Mouse (Mus musculus) heart, postnatal 0 days (tissue): Measurements from ENCODE around the gene Spns2. TPM values are rescaled to one million over a fixed set of nuclear protein-coding genes. Genes with fewer than 3 reads are reported as not detected.

ENCODE experiments used
- ATAC-seq: fragments of 200-750 bp; cut with Nextera tagmentation; 2 replicates; pipeline ENCODE4 v1.8.0; 2017; ENCODE audit warnings: low read depth, moderate number of reproducible peaks, moderate library complexity; ENCODE audit not compliant: insufficient read depth
- DNase-seq: peaks from one replicate; pipeline ENCODE4 v3.0.0-alpha.2; 2016; ENCODE audit warnings: low spot score
- H3K27ac ChIP-seq: fragments of 300-500 bp; sonication (generic); 2 replicates; pipeline ENCODE4 v1.5.1; 2014; ENCODE audit warnings: low read depth, mild to moderate bottlenecking
- H3K27me3 ChIP-seq: fragments of 300-500 bp; sonication (generic); 2 replicates; pipeline ENCODE4 v1.6.1; 2014; ENCODE audit warnings: low read length, mixed read lengths; ENCODE audit not compliant: control insufficient read depth, insufficient read depth
- H3K36me3 ChIP-seq: fragments of 300-500 bp; sonication (generic); replicated peaks from 2 replicates; pipeline ENCODE4 v1.6.1; 2014; ENCODE audit warnings: low read length, mixed read lengths; ENCODE audit not compliant: control insufficient read depth, insufficient read depth
- H3K4me1 ChIP-seq: fragments of 300-500 bp; sonication (generic); 2 replicates; pipeline ENCODE4 v1.6.1; 2014; ENCODE audit warnings: antibody characterized with exemption; ENCODE audit not compliant: control insufficient read depth, insufficient read depth
- H3K4me2 ChIP-seq: fragments of 300-500 bp; sonication (generic); 2 replicates; pipeline ENCODE4 v1.6.1; 2014; ENCODE audit warnings: low read depth, mild to moderate bottlenecking, low read length, moderate library complexity
- H3K4me3 ChIP-seq: fragments of 300-500 bp; sonication (generic); 2 replicates; pipeline ENCODE4 v1.5.1; 2014; ENCODE audit warnings: low read depth, low read length
- H3K9ac ChIP-seq: fragments of 300-500 bp; sonication (generic); replicated peaks from 2 replicates; pipeline ENCODE4 v1.6.1; 2014; ENCODE audit warnings: low read depth, low read length, mixed read lengths
- H3K9me3 ChIP-seq: fragments of 300-500 bp; sonication (generic); replicated peaks from 2 replicates; pipeline ENCODE4 v1.6.1; 2016; ENCODE audit warnings: low read length; ENCODE audit not compliant: control insufficient read depth
- CTCF ChIP-seq: IDR thresholded peaks from 2 replicates; pipeline ENCODE4 v1.5.1; 2016; ENCODE audit warnings: antibody characterized with exemption, control low read depth, low read depth
- EP300 ChIP-seq: IDR thresholded peaks from 2 replicates; pipeline ENCODE4 v1.6.1; 2016; ENCODE audit warnings: antibody characterized with exemption, low read depth
- WGBS: fragments of 180-500 bp; shearing (Covaris S2); extraction: QIAGEN DNeasy Blood & Tissue Kit; methylation state at CpG from one replicate; pipeline ENCODE4 v1.1.7; 2014; 5-methylcytosine and 5-hydroxymethylcytosine counted together
- polyA plus RNA-seq: library from polyadenylated mRNA; unstranded; fragments of >200 nt; fragmentation: Nextera tagmentation; extraction: Ambion mirVana; gene quantifications from 2 replicates; pipeline ENCODE4 v1.2.1, GENCODE M21; 2015
- total RNA-seq: library from RNA; depleted of rRNA; stranded (reverse); fragments of >200 nt; gene quantifications from 2 replicates; pipeline ENCODE4 v1.2.3, GENCODE M21; 2014; ENCODE audit warnings: low replicate concordance

Gene Spns2
- total and polyA plus RNA-seq, 2 experiments from 2014 or later: 2.9 to 44.2 TPM

- whole genome bisulfite sequencing: 61% methylated on average over 5 of the region's 5 CpGs
- ATAC-seq (no peak), DNase-seq (no peak)
- no peak for TF ChIP-seq CTCF
- Histone ChIP-seq H3K9me3 (no peaks in the 10 kb centered on the region), H3K4me3 (no peak overlapping the region), H3K4me1 (0 out of 2 replicates have a peak, but pooled peaks cover 8% of the 10 kb centered on the region), H3K27ac (no peak overlapping the region), H3K36me3 (no peaks in the 10 kb centered on the region), H3K4me2 (no peak overlapping the region), H3K27me3 (no peaks in the 10 kb centered on the region), H3K9ac (no peak overlapping the region)
Measured at GRCm38 (mm10) chr11:72521598-72522541, 32.2 kb upstream of the Spns2 start.

GRCm38 (mm10) chr11:72519895-72520294 lies 30.2 kb upstream of the Spns2 start:
- Histone ChIP-seq H3K9ac (no peak overlapping the region), H3K4me2 (no peak overlapping the region), H3K4me1 (0 out of 2 replicates have a peak, but pooled peaks cover 8% of the 10 kb centered on the region), H3K9me3 (no peaks in the 10 kb centered on the region), H3K27ac (no peak overlapping the region; the same call in 1 of the 2 replicates), H3K27me3 (no peaks in the 10 kb centered on the region), H3K36me3 (no peaks in the 10 kb centered on the region), H3K4me3 (no peak overlapping the region)
- TF ChIP-seq CTCF: no peak
- no peak for TF ChIP-seq EP300
- ATAC-seq (no peak), DNase-seq (no peak)
- WGBS: 47% methylated on average over 3 of the region's 3 CpGs

DNA sequence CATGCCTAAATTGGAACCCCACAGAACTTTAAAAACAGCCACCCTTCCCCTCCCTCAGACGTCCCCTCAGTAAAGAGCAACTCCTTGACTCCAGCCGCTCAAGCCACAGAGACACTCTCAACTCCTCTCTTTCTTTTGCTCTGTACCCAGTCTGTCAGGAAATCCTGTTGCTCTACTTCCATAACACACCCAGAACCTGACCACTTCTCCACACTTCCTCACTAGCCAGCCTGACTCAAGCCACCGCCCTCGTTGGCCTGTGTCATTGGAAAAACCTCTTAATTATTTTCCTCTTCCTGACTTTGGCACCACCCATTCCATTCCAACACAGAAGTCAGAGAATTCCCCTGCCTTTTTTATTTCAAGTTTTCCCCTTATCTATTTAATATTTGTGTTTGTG lies 29.5 kb upstream of the Spns2 start:
- DNase-seq: no peak
- no peak for ATAC-seq

DNA sequence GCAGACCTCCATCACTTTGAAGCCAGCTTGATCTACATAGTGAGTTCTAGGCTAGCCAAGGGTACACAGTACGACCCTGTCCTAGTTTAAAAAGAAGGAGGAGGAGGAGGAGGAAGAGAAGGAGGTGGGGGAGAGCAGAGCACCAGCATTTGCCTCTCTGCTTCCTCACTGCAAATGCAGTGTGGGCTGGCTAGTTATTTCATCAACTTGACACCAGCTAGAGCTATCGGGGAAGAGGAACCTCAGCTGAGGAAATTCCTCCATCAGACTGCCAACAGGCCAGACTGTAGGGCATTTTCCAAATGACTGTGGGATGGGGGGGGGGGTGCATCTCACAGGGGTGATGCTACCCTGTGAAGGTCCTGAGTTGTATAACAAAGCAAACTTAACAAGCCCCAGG lies 28.7 kb upstream of the Spns2 start:
- 47% methylated on average over 2 of the region's 2 CpGs for WGBS
- DNase-seq (no peak), ATAC-seq (no peak)
- Histone ChIP-seq H3K4me1 (0 out of 2 replicates have a peak, but pooled peaks cover 8% of the 10 kb centered on the region), H3K27ac (no peak overlapping the region), H3K9ac (no peak overlapping the region), H3K27me3 (no peaks in the 10 kb centered on the region), H3K4me2 (no peak overlapping the region), H3K9me3 (no peaks in the 10 kb centered on the region), H3K36me3 (no peaks in the 10 kb centered on the region), H3K4me3 (no peak overlapping the region)
- no peak for TF ChIP-seq EP300
- no peak for TF ChIP-seq CTCF

More for the DNA sequence above, 29.5 kb upstream of the Spns2 start:
- Histone ChIP-seq H3K36me3 (no peaks in the 10 kb centered on the region), H3K9me3 (no peaks in the 10 kb centered on the region), H3K4me2 (no peak overlapping the region), H3K27me3 (no peaks in the 10 kb centered on the region), H3K9ac (no peak overlapping the region), H3K27ac (0 out of 2 replicates have a peak overlapping the region, but pooled peaks have one; percentile 31), H3K4me1 (0 out of 2 replicates have a peak, but pooled peaks cover 8% of the 10 kb centered on the region), H3K4me3 (no peak overlapping the region)
- TF ChIP-seq EP300: no peak
- TF ChIP-seq CTCF: no peak
- 56% methylated on average over 4 of the region's 4 CpGs for WGBS

GRCm38 (mm10) chr11:72514967-72515366 lies 25.3 kb upstream of the Spns2 start:
- Histone ChIP-seq H3K27ac (no peak overlapping the region), H3K4me1 (no peaks in the 10 kb centered on the region), H3K4me2 (no peak overlapping the region), H3K4me3 (no peak overlapping the region), H3K36me3 (no peaks in the 10 kb centered on the region), H3K27me3 (no peaks in the 10 kb centered on the region), H3K9me3 (no peaks in the 10 kb centered on the region), H3K9ac (no peak overlapping the region)
- WGBS: 67% methylated on average over 3 of the region's 3 CpGs
- DNase-seq (no peak), ATAC-seq (no peak)
- no peak for TF ChIP-seq CTCF
- no peak for TF ChIP-seq EP300
